Mouse (Mus musculus): ENCODE results near the gene Dtnb. TPM values are rescaled to one million over a fixed set of nuclear protein-coding genes. Genes with fewer than 3 reads are reported as not detected.

The Dtnb gene
- polyA plus RNA-seq, 1 experiment = 10.0 TPM

DNA sequence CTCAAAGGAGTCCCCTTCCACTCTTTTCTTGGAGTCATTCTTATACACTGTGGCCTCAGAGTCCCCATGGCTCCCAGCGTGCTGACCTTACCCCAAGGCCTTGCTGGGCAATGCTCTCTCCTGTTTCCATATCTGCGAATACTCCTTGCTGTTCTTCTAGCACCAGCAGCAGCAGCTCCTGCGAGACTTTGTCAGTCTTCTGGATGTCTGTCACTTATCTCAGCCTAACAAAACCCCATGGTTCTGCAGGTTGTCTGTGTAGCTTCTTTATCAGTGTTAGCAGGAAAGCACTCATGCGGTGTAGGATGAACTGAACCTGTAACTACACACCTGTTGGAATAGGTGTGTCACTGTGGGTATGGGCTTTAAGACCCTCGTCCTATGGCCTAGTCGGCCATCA, 11.1 kb upstream of the Dtnb start:
- Histone ChIP-seq H3K79me2 (ENCODE audit: control insufficient read depth, insufficient read depth) (no peaks in the 10 kb centered on the region), H3K4me3 (ENCODE audit: insufficient read depth, poor library complexity, severe bottlenecking) (no peak overlapping the region), H3ac (ENCODE audit: control insufficient read depth, insufficient read length, low read depth) (no peak overlapping the region), H3K27me3 (ENCODE audit: control insufficient read depth, insufficient read depth, insufficient read length) (no peaks in the 10 kb centered on the region), H3K79me3 (ENCODE audit: low read depth) (no peaks in the 10 kb centered on the region), H3K36me3 (ENCODE audit: control insufficient read depth, insufficient read depth) (no peaks in the 10 kb centered on the region)
- TF ChIP-seq MYOD1 (IDR thresholded peaks at IDR 0.05; ENCODE audit: control insufficient read depth, insufficient read length, low read depth) = no peak
- no peak for TF ChIP-seq FOSL1 (IDR thresholded peaks at IDR 0.05; ENCODE audit: insufficient read depth, low read length, poor library complexity, severe bottlenecking)
- no peak for TF ChIP-seq MYOG (IDR thresholded peaks at IDR 0.05; ENCODE audit: control insufficient read depth, extremely low read depth, insufficient read length)
- no peak for TF ChIP-seq USF1 (IDR thresholded peaks at IDR 0.05; ENCODE audit: low read depth)
- TF ChIP-seq CEBPB (IDR thresholded peaks at IDR 0.05; ENCODE audit: low read depth) = no peak
- no peak for TF ChIP-seq MAX (IDR thresholded peaks at IDR 0.05)
- TF ChIP-seq CTCF (IDR thresholded peaks at IDR 0.05; ENCODE audit: control insufficient read depth, insufficient read depth, insufficient read length) = no peak

DNA sequence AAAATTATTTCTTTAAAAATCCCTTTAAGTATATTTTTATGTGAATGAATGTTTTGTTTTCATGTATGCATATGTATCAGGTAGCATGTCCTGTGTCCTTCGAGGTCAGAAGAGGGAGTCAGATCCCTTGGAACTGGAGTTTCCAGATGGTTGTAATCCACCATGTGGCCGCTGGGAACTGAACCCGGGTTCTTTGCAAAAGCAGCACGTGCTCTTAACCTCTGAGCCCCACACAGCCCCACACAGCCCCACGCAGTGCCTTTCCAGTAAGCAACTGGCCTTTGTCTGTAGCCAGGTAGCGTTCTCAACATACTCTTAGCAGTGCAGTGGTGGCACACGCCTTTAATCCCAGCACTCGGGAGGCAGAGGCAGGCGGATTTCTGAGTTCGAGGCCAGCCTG, 9.4 kb upstream of the Dtnb start:
- TF ChIP-seq MYOD1 (IDR thresholded peaks at IDR 0.05; ENCODE audit: control insufficient read depth, insufficient read length, low read depth) (no peak), FOSL1 (IDR thresholded peaks at IDR 0.05; ENCODE audit: insufficient read depth, low read length, poor library complexity, severe bottlenecking) (no peak), USF1 (IDR thresholded peaks at IDR 0.05; ENCODE audit: low read depth) (no peak), MAX (IDR thresholded peaks at IDR 0.05) (no peak), CTCF (IDR thresholded peaks at IDR 0.05; ENCODE audit: control insufficient read depth, insufficient read depth, insufficient read length) (no peak)
- Histone ChIP-seq H3K4me3 (ENCODE audit: insufficient read depth, poor library complexity, severe bottlenecking) (no peak overlapping the region), H3K79me2 (ENCODE audit: control insufficient read depth, insufficient read depth) (no peaks in the 10 kb centered on the region), H3K36me3 (ENCODE audit: control insufficient read depth, insufficient read depth) (no peaks in the 10 kb centered on the region), H3K79me3 (ENCODE audit: low read depth) (no peaks in the 10 kb centered on the region), H3K27me3 (ENCODE audit: control insufficient read depth, insufficient read depth, insufficient read length) (no peaks in the 10 kb centered on the region), H3ac (ENCODE audit: control insufficient read depth, insufficient read length, low read depth) (no peak overlapping the region)

DNA sequence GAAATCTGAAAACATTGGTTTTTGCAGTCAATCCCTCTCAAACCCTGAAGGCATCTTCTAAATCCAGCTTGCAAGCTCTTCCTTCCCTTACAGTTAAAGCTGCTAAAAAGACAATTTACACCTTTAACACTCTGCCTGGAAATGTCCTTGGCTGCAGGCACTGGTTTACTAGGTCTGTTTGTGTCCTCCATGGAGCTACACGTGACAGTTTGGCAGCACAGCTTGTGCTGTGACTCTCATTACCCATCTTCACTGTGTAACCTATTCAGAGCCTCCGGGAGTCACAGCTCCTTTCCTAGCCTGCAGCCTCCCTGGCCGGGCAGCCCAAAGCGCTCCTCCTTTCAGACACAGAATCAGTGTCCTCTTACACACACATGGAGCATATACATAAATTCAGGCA, 8.5 kb upstream of the Dtnb start:
- no peak overlapping the region for H3K4me3 ChIP-seq (ENCODE audit: insufficient read depth, poor library complexity, severe bottlenecking)

DNA sequence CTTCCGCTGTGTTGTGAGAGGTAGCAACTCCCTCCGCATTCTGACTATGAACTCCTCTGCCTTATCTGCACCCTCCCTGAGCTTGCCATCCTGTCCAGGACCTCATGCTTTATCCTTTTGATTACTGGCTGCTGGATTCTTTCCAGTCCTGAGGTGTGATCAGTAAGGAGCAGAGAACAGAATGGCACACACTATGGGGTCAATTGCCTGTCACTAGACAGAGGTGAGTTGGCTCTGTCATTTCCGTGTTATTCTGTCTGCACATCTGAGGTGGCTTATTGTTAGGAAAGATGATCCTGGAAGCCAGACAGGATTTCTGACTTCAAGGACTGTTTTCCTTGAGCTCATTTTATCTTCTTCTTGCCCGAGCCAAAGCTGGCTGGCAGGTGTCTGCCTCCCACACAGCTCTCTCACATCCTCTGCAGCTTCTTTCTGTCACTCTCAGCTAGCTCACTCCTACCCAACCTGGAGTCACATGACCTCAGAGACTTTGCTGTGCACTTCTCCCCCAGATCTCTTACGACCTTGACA, 3.7 kb upstream of the Dtnb start:
- no peaks in the 10 kb centered on the region for H3K27me3 ChIP-seq (ENCODE audit: control insufficient read depth, insufficient read depth, insufficient read length)
- no peaks in the 10 kb centered on the region for H3K79me3 ChIP-seq (ENCODE audit: low read depth)
- H3ac ChIP-seq (ENCODE audit: control insufficient read depth, insufficient read length, low read depth) = no peak overlapping the region
- H3K79me2 ChIP-seq (ENCODE audit: control insufficient read depth, insufficient read depth) = peaks cover 4% of the 10 kb centered on the region
- H3K36me3 ChIP-seq (ENCODE audit: control insufficient read depth, insufficient read depth) = no peaks in the 10 kb centered on the region
- no peak overlapping the region for H3K4me3 ChIP-seq (ENCODE audit: insufficient read depth, poor library complexity, severe bottlenecking)
- no peak for TF ChIP-seq MYOD1 (IDR thresholded peaks at IDR 0.05; ENCODE audit: control insufficient read depth, insufficient read length, low read depth)

More for the DNA sequence above, 8.5 kb upstream of the Dtnb start:
- Histone ChIP-seq H3K79me3 (ENCODE audit: low read depth) (no peaks in the 10 kb centered on the region), H3K36me3 (ENCODE audit: control insufficient read depth, insufficient read depth) (no peaks in the 10 kb centered on the region), H3ac (ENCODE audit: control insufficient read depth, insufficient read length, low read depth) (no peak overlapping the region), H3K79me2 (ENCODE audit: control insufficient read depth, insufficient read depth) (no peaks in the 10 kb centered on the region), H3K27me3 (ENCODE audit: control insufficient read depth, insufficient read depth, insufficient read length) (no peaks in the 10 kb centered on the region)
- no peak for TF ChIP-seq MYOD1 (IDR thresholded peaks at IDR 0.05; ENCODE audit: control insufficient read depth, insufficient read length, low read depth)
- TF ChIP-seq MAX (IDR thresholded peaks at IDR 0.05) = no peak
- no peak for TF ChIP-seq CTCF (IDR thresholded peaks at IDR 0.05; ENCODE audit: control insufficient read depth, insufficient read depth, insufficient read length)
- TF ChIP-seq CEBPB (IDR thresholded peaks at IDR 0.05; ENCODE audit: low read depth) = no peak
- TF ChIP-seq MYOG (IDR thresholded peaks at IDR 0.05; ENCODE audit: control insufficient read depth, extremely low read depth, insufficient read length) = no peak
- no peak for TF ChIP-seq USF1 (IDR thresholded peaks at IDR 0.05; ENCODE audit: low read depth)
- no peak for TF ChIP-seq FOSL1 (IDR thresholded peaks at IDR 0.05; ENCODE audit: insufficient read depth, low read length, poor library complexity, severe bottlenecking)

DNA sequence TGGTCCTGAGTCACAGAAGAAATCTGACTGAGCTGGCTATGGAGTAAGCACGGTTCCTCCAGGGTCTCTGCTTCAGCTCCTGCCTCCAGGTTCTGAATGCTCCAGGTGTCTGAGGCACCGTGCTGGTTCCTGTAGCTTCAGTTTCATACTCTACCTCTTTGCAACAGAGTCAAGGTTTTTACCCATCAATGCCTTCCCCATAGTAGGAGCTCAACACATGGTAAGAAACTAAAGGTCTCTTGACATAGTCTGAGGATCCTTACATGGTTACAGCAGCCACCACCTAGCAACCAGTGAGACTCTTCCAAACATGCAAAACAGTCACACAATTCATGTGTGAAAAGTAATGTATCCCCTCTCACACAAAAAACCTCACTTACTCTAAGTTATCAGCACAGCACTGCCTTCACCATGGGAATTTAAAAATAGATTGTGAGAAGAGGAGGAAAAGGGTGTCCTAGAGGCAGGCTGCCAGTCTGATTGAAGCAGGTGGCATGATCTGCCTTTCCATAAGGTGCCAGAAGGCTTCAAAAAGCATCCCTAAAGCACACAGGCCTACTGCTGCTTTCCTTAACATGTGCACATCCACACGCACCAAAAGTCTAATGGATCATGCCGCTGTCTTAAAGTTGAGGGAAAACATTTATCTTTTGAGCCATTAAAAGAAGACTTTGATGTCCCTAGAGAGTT, 1.3 kb upstream of the Dtnb start:
- peaks cover 9% of the 10 kb centered on the region for H3K79me2 ChIP-seq (ENCODE audit: control insufficient read depth, insufficient read depth)
- no peaks in the 10 kb centered on the region for H3K27me3 ChIP-seq (ENCODE audit: control insufficient read depth, insufficient read depth, insufficient read length)
- H3K4me3 ChIP-seq (ENCODE audit: insufficient read depth, poor library complexity, severe bottlenecking) = no peak overlapping the region
- TF ChIP-seq MYOD1 (IDR thresholded peaks at IDR 0.05; ENCODE audit: control insufficient read depth, insufficient read length, low read depth) (no peak), MYOG (IDR thresholded peaks at IDR 0.05; ENCODE audit: control insufficient read depth, extremely low read depth, insufficient read length) (no peak), CTCF (IDR thresholded peaks at IDR 0.05; ENCODE audit: control insufficient read depth, insufficient read depth, insufficient read length) (no peak), FOSL1 (IDR thresholded peaks at IDR 0.05; ENCODE audit: insufficient read depth, low read length, poor library complexity, severe bottlenecking) (no peak), MAX (IDR thresholded peaks at IDR 0.05) (no peak), CEBPB (IDR thresholded peaks at IDR 0.05; ENCODE audit: low read depth) (no peak), USF1 (IDR thresholded peaks at IDR 0.05; ENCODE audit: low read depth) (no peak)
- H3K79me3 ChIP-seq (ENCODE audit: low read depth) = no peaks in the 10 kb centered on the region
- no peaks in the 10 kb centered on the region for H3K36me3 ChIP-seq (ENCODE audit: control insufficient read depth, insufficient read depth)
- no peak overlapping the region for H3ac ChIP-seq (ENCODE audit: control insufficient read depth, insufficient read length, low read depth)

All from C2C12 (cell line).